Mouse (Mus musculus) cerebellum, adult 2 months (tissue): ENCODE measurements around the gene Cttn.

Experiments
- CTCF ChIP-seq: fragments of 200-500 bp; IDR thresholded peaks from 2 replicates; pipeline ENCODE4 v1.5.1; 2011; ENCODE audit warnings: low read depth, mild to moderate bottlenecking, control low read depth, low read length, moderate library complexity, borderline replicate concordance; ENCODE audit not compliant: insufficient read depth
- POLR2A ChIP-seq: fragments of 200-500 bp; IDR thresholded peaks from 2 replicates; pipeline ENCODE4 v1.6.1; 2011; ENCODE audit warnings: low read length, control low read depth, borderline replicate concordance; ENCODE audit not compliant: insufficient read depth

GRCm38 (mm10) chr7:144458881-144459280 is 11.9 kb downstream of the Cttn start:
- TF ChIP-seq POLR2A (no peak), CTCF (no peak)
